Mouse (Mus musculus) cerebral cortex, adult 2 months (tissue): ENCODE results near the gene Gdap2.

Experiments
- WGBS: fragments of 180-500 bp; shearing (Covaris S2); methylation state at CpG from one replicate; pipeline ENCODE4 v1.1.7; 2018; 5-methylcytosine and 5-hydroxymethylcytosine counted together

Gdap2 gene

GRCm38 (mm10) chr3:100162315-100163105 lies at the start of gene Gdap2, which contains the start of gene Wdr3:
Gdap2 (plus strand) TSS chr3:100162381.
Wdr3 (minus strand) TSS chr3:100162407.
- under 1% methylated on average over 55 of the region's 55 CpGs for WGBS

- WGBS = 84% methylated on average over 2 of the region's 2 CpGs
Measured at GRCm38 (mm10) chr3:100118681-100119080, 43.5 kb upstream of the Gdap2 start.

GRCm38 (mm10) chr3:100121961-100122360 lies 40.2 kb upstream of the Gdap2 start:
- WGBS = 48% methylated on average over 2 of the region's 2 CpGs

GRCm38 (mm10) chr3:100122445-100122844 lies 39.7 kb upstream of the Gdap2 start:
- WGBS = 37% methylated on average over 1 of the region's 1 CpGs

GRCm38 (mm10) chr3:100160682-100161445 lies 1.3 kb upstream of the Gdap2 start:
- 73% methylated on average over 15 of the region's 15 CpGs for WGBS

GRCm38 (mm10) chr3:100161665-100162314 lies 391 bp upstream of the Gdap2 start:
- WGBS = under 1% methylated on average over 35 of the region's 35 CpGs

- WGBS = 71% methylated on average over 2 of the region's 2 CpGs
Measured at GRCm38 (mm10) chr3:100163556-100163955, 1.4 kb downstream of the Gdap2 start.

- 78% methylated on average over 2 of the region's 2 CpGs for WGBS
Measured at GRCm38 (mm10) chr3:100176031-100176430, 13.8 kb downstream of the Gdap2 start.

GRCm38 (mm10) chr3:100180471-100180870 lies 18.3 kb downstream of the Gdap2 start:
- 66% methylated on average over 3 of the region's 3 CpGs for WGBS

- WGBS = 30% methylated on average over 1 of the region's 1 CpGs
Measured at GRCm38 (mm10) chr3:100189444-100189843, 27.3 kb downstream of the Gdap2 start.

- 59% methylated on average over 11 of the region's 11 CpGs for WGBS
Measured at GRCm38 (mm10) chr3:100189861-100190260, 27.7 kb downstream of the Gdap2 start.

- 75% methylated on average over 5 of the region's 5 CpGs for WGBS
Measured at GRCm38 (mm10) chr3:100194210-100194609, 32.0 kb downstream of the Gdap2 start.

- 79% methylated on average over 7 of the region's 7 CpGs for WGBS
Measured at GRCm38 (mm10) chr3:100201554-100201953, 39.4 kb downstream of the Gdap2 start.

- WGBS = 52% methylated on average over 1 of the region's 1 CpGs
Measured at GRCm38 (mm10) chr3:100206973-100207372, 44.8 kb downstream of the Gdap2 start.

- WGBS = 85% methylated on average over 5 of the region's 5 CpGs
Measured at GRCm38 (mm10) chr3:100215469-100215868, 53.3 kb downstream of the Gdap2 start.

- 71% methylated on average over 12 of the region's 12 CpGs for WGBS
Measured at GRCm38 (mm10) chr3:100225326-100225959, 63.3 kb downstream of the Gdap2 start.

GRCm38 (mm10) chr3:100227509-100227908 lies 65.3 kb downstream of the Gdap2 start:
- 36% methylated on average over 1 of the region's 1 CpGs for WGBS

- 81% methylated on average over 3 of the region's 3 CpGs for WGBS
Measured at GRCm38 (mm10) chr3:100228981-100229380, 66.8 kb downstream of the Gdap2 start.

- WGBS = 87% methylated on average over 4 of the region's 4 CpGs
Measured at GRCm38 (mm10) chr3:100242230-100242629, 80.0 kb downstream of the Gdap2 start.

GRCm38 (mm10) chr3:100246286-100246825 lies 84.2 kb downstream of the Gdap2 start:
- 70% methylated on average over 4 of the region's 4 CpGs for WGBS
